Mouse (Mus musculus) CH12.LX (cell line): ENCODE results near the gene Smim13. TPM values are rescaled to one million over a fixed set of nuclear protein-coding genes. Genes with fewer than 3 reads are reported as not detected.

ENCODE experiments used
- DNase-seq: peaks from one replicate; pipeline ENCODE4 v3.0.0-alpha.2; 2013; ENCODE audit errors: extremely low read depth
- H3K27ac ChIP-seq: 2 replicates; pipeline ENCODE4 v1.5.1; 2012; ENCODE audit warnings: low read depth, mild to moderate bottlenecking, control low read depth, moderate library complexity; ENCODE audit not compliant: insufficient read depth
- H3K27me3 ChIP-seq: replicated peaks from 2 replicates; pipeline ENCODE3; 2012; ENCODE audit warnings: inconsistent platforms
- H3K36me3 ChIP-seq, 2 experiments: replicated peaks in 1 of 2; 2 replicates each; pipeline versions ENCODE3 to v1.6.1; 2012; ENCODE audit warnings: inconsistent platforms in 1 of 2, low read length in 1 of 2, mild to moderate bottlenecking in 1 of 2, mixed read lengths in 1 of 2, moderate library complexity in 1 of 2; ENCODE audit not compliant: control insufficient read depth in 1 of 2, insufficient read depth in 1 of 2
- H3K4me1 ChIP-seq, 2 experiments: 2 replicates each; pipeline ENCODE4 v1.6.1; 2012; ENCODE audit warnings: inconsistent platforms in 1 of 2, moderate library complexity in 1 of 2; ENCODE audit not compliant: insufficient read depth in 2 of 2, control insufficient read depth in 1 of 2
- H3K4me2 ChIP-seq: 2 replicates; pipeline ENCODE4 v1.6.1; 2012; ENCODE audit warnings: low read depth, mild to moderate bottlenecking, control low read depth; ENCODE audit not compliant: poor library complexity, insufficient read depth, severe bottlenecking
- H3K4me3 ChIP-seq, 3 experiments: fragments of 150-350 bp in 1 of 3; sonication (generic) in 1 of 3; replicated peaks in 1 of 3; 2 replicates each; pipeline versions ENCODE3 to v1.5.1; 2011 to 2012; ENCODE audit warnings: low read depth in 2 of 3, low read length in 2 of 3, mild to moderate bottlenecking in 2 of 3, moderate library complexity in 2 of 3, control low read depth in 1 of 3, improper control_type of control experiment in 1 of 3, inconsistent platforms in 1 of 3, mixed read lengths in 1 of 3; ENCODE audit not compliant: poor library complexity in 1 of 3
- H3K79me2 ChIP-seq: replicated peaks from 2 replicates; pipeline ENCODE4 v1.6.1; 2012; ENCODE audit warnings: mild to moderate bottlenecking, moderate library complexity; ENCODE audit not compliant: control insufficient read depth, poor library complexity, insufficient read depth, severe bottlenecking; ENCODE audit errors: extremely low read depth
- H3K9ac ChIP-seq: 2 replicates; pipeline ENCODE4 v1.6.1; 2012; ENCODE audit warnings: low read depth, mild to moderate bottlenecking, control low read depth, moderate library complexity; ENCODE audit not compliant: insufficient read depth
- H3K9me3 ChIP-seq: replicated peaks from 2 replicates; pipeline ENCODE3; 2012; ENCODE audit warnings: low read length, inconsistent platforms, mixed read lengths
- CHD1 ChIP-seq: IDR thresholded peaks from 2 replicates; pipeline ENCODE4 v1.6.1; 2012; ENCODE audit warnings: low read depth, low read length, improper control_type of control experiment, inconsistent platforms
- dilution Hi-C: fragments of 300-500 bp; cut with MboI; formaldehyde crosslinking; loops from 2 replicates; pipeline ENCODE4 v1.14.3; 2020; ENCODE audit warnings: low sequenced_read_pairs; ENCODE audit not compliant: extremely low pct_unique_long_range_greater_than_20kb, extremely low pct_ligation_motif_present
- in situ Hi-C: fragments of 300-500 bp; cut with MboI; formaldehyde crosslinking; loops from 3 replicates; pipeline ENCODE4 v1.14.3; 2019; ENCODE audit warnings: low sequenced_read_pairs, low pct_ligation_motif_present, low pct_unique_long_range_greater_than_20kb, mixed read lengths
- polyA plus RNA-seq: library from polyadenylated mRNA; unstranded; fragments of >175 nt; gene quantifications from 2 replicates; pipeline ENCODE4 v1.2.1, GENCODE M21; 2012; ENCODE audit warnings: low read depth; ENCODE audit not compliant: insufficient read length
- total RNA-seq, 2 experiments: library from RNA; depleted of rRNA; stranded (reverse); fragments of 300-350 nt in 1 of 2; fragments of >200 nt in 1 of 2; gene quantifications; 2 replicates each; pipeline ENCODE4 v1.2.3; 2012 to 2014

Smim13 gene
- total and polyA plus RNA-seq, 3 experiments, result 4.4 to 13.4 (median 11.6) TPM

DNA sequence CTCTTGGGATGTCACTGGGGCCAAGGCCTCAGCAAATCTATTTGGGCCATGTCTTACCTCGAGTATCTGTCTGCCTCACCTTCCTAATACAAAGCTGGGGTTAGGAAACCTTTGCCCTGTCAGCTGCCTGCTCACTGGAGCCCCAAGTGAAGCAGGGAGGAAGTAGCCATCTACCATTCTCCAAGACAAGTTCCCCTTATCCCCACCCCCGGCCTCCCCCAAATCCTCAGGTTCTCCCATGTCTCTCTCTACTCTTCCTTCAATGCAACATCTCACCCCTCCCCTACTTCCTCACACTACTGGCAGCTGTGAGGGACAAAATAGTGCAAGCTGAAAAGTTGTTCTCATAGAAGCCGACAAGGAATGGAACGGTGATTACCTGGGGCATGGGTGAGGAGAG, 76.5 kb downstream of the Smim13 start:
- Histone ChIP-seq H3K27me3 (no peaks in the 10 kb centered on the region), H3K36me3 (peaks cover 27 to 79% of the 10 kb centered on the region in 2 experiments), H3K9me3 (no peaks in the 10 kb centered on the region), H3K4me2 (no peak overlapping the region), H3K79me2 (peaks cover 7% of the 10 kb centered on the region), H3K9ac (no peak overlapping the region), H3K4me3 (no peak overlapping the region), H3K4me1 (peaks cover 2 to 32% of the 10 kb centered on the region in 2 experiments; a peak in 2 of 4 replicates), H3K27ac (no peak overlapping the region)
- TF ChIP-seq CHD1, result no peak
- dilution Hi-C loops (no loop called here), in situ Hi-C loops (no loop called here)
- no peak for DNase-seq

Other genes with a start within 250 kb of the Smim13 start
- 54.8 and 55.1 TPM in 2 replicates for gene Pak1ip1, start 248.8 kb upstream of the Smim13 start, total RNA-seq (2012; rRNA removed)
- 81.9 and 88.6 TPM in 2 replicates for gene Pak1ip1, start 248.8 kb upstream of the Smim13 start, total RNA-seq (2014; rRNA removed)
- gene Pak1ip1, start 248.8 kb upstream of the Smim13 start, polyA plus RNA-seq, result 65.4 and 66.1 TPM in 2 replicates
- gene Tmem14c, start 233.6 kb upstream of the Smim13 start, total RNA-seq (2012; rRNA removed), result 140 and 182 TPM in 2 replicates
- gene Tmem14c, start 233.6 kb upstream of the Smim13 start, total RNA-seq (2014; rRNA removed), result 168 and 183 TPM in 2 replicates
- gene Tmem14c, start 233.6 kb upstream of the Smim13 start, polyA plus RNA-seq, result 178 and 183 TPM in 2 replicates
- gene Mak, start 170.1 kb upstream of the Smim13 start, total RNA-seq (2012; rRNA removed), result not detected in 2 replicates
- not detected in 2 replicates for gene Mak, start 170.1 kb upstream of the Smim13 start, total RNA-seq (2014; rRNA removed)
- not detected in 2 replicates for gene Mak, start 170.1 kb upstream of the Smim13 start, polyA plus RNA-seq
- 1.4 and 2.4 TPM in 2 replicates for gene Gcm2, start 138.8 kb upstream of the Smim13 start, total RNA-seq (2012; rRNA removed)
- gene Gcm2, start 138.8 kb upstream of the Smim13 start, total RNA-seq (2014; rRNA removed), result 8.0 and 8.7 TPM in 2 replicates
- gene Gcm2, start 138.8 kb upstream of the Smim13 start, polyA plus RNA-seq, result 7.2 and 9.0 TPM in 2 replicates
- gene Sycp2l, start 135.5 kb upstream of the Smim13 start, total RNA-seq (2012; rRNA removed), result 0.21 TPM in 1 of 2 replicates, not detected in the other
- 0.36 and 1.0 TPM in 2 replicates for gene Sycp2l, start 135.5 kb upstream of the Smim13 start, total RNA-seq (2014; rRNA removed)
- 1.3 and 1.9 TPM in 2 replicates for gene Sycp2l, start 135.5 kb upstream of the Smim13 start, polyA plus RNA-seq
- not detected in 2 replicates for gene Elovl2, start 29.4 kb upstream of the Smim13 start, total RNA-seq (2012; rRNA removed)
- gene Elovl2, start 29.4 kb upstream of the Smim13 start, total RNA-seq (2014; rRNA removed), result not detected in 2 replicates
- gene Elovl2, start 29.4 kb upstream of the Smim13 start, polyA plus RNA-seq, result not detected in 2 replicates
- not detected in 2 replicates for gene Gm17364, start 24.1 kb downstream of the Smim13 start, total RNA-seq (2012; rRNA removed)
- gene Gm17364, start 24.1 kb downstream of the Smim13 start, total RNA-seq (2014; rRNA removed), result not detected in 2 replicates
- gene Gm17364, start 24.1 kb downstream of the Smim13 start, polyA plus RNA-seq, result 17.3 TPM in 1 of 2 replicates, not detected in the other
- 42.5 and 46.5 TPM in 2 replicates for gene Nedd9, start 237.5 kb downstream of the Smim13 start, total RNA-seq (2012; rRNA removed)
- gene Nedd9, start 237.5 kb downstream of the Smim13 start, total RNA-seq (2014; rRNA removed), result 44.6 and 48.7 TPM in 2 replicates
- gene Nedd9, start 237.5 kb downstream of the Smim13 start, polyA plus RNA-seq, result 41.3 and 54.1 TPM in 2 replicates